Mouse (Mus musculus) limb, embryonic 15.5 days (tissue): ENCODE results near the gene Atoh8. TPM values are rescaled to one million over a fixed set of nuclear protein-coding genes. Genes with fewer than 3 reads are reported as not detected.
A peak's percentile ranks its signal among the peaks of the same experiment; 100 is the strongest.

Experiments used
- ATAC-seq: fragments of 200-750 bp; cut with Nextera tagmentation; 2 replicates; pipeline ENCODE4 v1.8.0; 2017; ENCODE audit warnings: low read depth, moderate TSS enrichment; ENCODE audit not compliant: insufficient number of reproducible peaks, low FRiP score, low TSS enrichment
- H3K27ac ChIP-seq: fragments of 300-500 bp; sonication (generic); 2 replicates; pipeline ENCODE4 v1.5.1; 2015; ENCODE audit warnings: moderate library complexity, mild to moderate bottlenecking, inconsistent platforms
- H3K27me3 ChIP-seq: fragments of 300-500 bp; sonication (generic); 2 replicates; pipeline ENCODE4 v1.6.1; 2015; ENCODE audit warnings: inconsistent platforms
- H3K36me3 ChIP-seq: fragments of 300-500 bp; sonication (generic); 2 replicates; pipeline ENCODE4 v1.6.1; 2015; ENCODE audit warnings: inconsistent platforms
- H3K4me1 ChIP-seq: fragments of 300-500 bp; sonication (generic); 2 replicates; pipeline ENCODE4 v1.6.1; 2015; ENCODE audit warnings: inconsistent platforms
- H3K4me2 ChIP-seq: fragments of 300-500 bp; sonication (generic); 2 replicates; pipeline ENCODE4 v1.6.1; 2015; ENCODE audit warnings: mild to moderate bottlenecking, inconsistent platforms
- H3K4me3 ChIP-seq: fragments of 300-500 bp; sonication (generic); 2 replicates; pipeline ENCODE4 v1.5.1; 2015; ENCODE audit warnings: mild to moderate bottlenecking, inconsistent platforms
- H3K9ac ChIP-seq: fragments of 300-500 bp; sonication (generic); 2 replicates; pipeline ENCODE4 v1.6.1; 2015; ENCODE audit warnings: inconsistent platforms
- H3K9me3 ChIP-seq: fragments of 300-500 bp; sonication (generic); 2 replicates; pipeline ENCODE4 v1.6.1; 2016; ENCODE audit warnings: inconsistent platforms
- WGBS: fragments of 180-500 bp; shearing (Covaris S2); methylation state at CpG from one replicate; pipeline ENCODE4 v1.1.7; 2015; 5-methylcytosine and 5-hydroxymethylcytosine counted together
- polyA plus RNA-seq: library from polyadenylated mRNA; unstranded; fragments of >200 nt; fragmentation: Nextera tagmentation; extraction: Ambion mirVana; gene quantifications from 2 replicates; pipeline ENCODE4 v1.2.1, GENCODE M21; 2015

Gene Atoh8
- polyA plus RNA-seq, 1 experiment from 2014 or later: 17.0 TPM

DNA sequence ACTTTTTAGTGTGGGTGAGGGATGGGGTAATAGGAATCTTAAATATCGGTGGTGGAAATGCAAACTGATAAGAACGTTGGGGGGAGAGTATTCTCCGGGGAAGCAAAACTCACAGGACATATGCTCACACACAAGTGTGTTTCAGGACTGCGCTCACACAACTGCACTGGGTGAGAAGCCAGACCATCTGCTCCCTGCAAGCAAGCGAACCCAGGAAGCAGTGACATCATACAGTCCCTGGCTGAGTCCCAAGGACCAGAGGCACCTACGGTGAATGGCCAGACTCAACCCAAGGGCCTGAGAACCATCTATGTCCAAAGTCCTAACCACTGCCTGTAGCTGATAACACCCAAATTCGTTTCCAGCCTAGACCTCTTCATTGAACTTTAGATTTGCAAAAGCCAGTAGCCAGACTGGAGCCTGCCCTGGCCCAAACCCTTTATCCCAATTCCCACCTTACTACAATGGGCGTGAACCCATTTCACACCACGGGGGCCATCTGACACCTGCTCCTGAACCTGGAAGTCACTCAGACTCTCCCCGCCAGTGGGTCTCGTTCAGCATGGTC lies 35.7 kb upstream of the Atoh8 start:
- no peaks in the 10 kb centered on the region for H3K9me3 ChIP-seq
- H3K36me3 ChIP-seq: no peaks in the 10 kb centered on the region
- H3K27ac ChIP-seq: no peak overlapping the region
- no peak overlapping the region for H3K4me2 ChIP-seq
- H3K4me3 ChIP-seq: no peak overlapping the region
- no peak overlapping the region for H3K9ac ChIP-seq
- peaks cover 6% of the 10 kb centered on the region; the same call in 1 of the 2 replicates for H3K27me3 ChIP-seq
- H3K4me1 ChIP-seq: no peaks in the 10 kb centered on the region
- ATAC-seq: no peak
- WGBS: 68% methylated on average over 11 of the region's 11 CpGs

DNA sequence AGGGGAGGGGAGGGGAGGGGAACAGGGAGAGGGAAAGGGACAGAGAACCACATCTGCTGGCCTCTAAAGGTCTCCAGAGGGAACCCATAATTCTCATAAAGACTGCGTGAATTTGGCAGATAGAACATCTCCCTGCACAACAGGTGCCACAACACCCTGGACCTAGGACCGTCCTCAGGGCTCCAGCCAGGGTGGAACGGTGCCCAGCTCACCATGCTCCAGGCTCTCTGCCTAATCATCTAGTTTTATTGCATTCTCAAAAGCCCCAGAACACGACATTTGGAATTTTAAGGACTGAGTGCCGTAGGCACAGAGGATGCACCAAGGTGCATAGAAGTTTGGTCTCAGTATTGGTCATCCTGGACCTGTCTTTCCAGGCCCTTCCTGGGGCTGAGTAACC lies 34.9 kb upstream of the Atoh8 start:
- Histone ChIP-seq H3K27ac (no peak overlapping the region), H3K27me3 (peaks cover 6% of the 10 kb centered on the region; the same call in 1 of the 2 replicates), H3K36me3 (no peaks in the 10 kb centered on the region), H3K9ac (no peak overlapping the region), H3K4me1 (no peaks in the 10 kb centered on the region), H3K9me3 (no peaks in the 10 kb centered on the region), H3K4me3 (no peak overlapping the region), H3K4me2 (no peak overlapping the region)
- no peak for ATAC-seq
- WGBS: 49% methylated on average over 5 of the region's 5 CpGs

DNA sequence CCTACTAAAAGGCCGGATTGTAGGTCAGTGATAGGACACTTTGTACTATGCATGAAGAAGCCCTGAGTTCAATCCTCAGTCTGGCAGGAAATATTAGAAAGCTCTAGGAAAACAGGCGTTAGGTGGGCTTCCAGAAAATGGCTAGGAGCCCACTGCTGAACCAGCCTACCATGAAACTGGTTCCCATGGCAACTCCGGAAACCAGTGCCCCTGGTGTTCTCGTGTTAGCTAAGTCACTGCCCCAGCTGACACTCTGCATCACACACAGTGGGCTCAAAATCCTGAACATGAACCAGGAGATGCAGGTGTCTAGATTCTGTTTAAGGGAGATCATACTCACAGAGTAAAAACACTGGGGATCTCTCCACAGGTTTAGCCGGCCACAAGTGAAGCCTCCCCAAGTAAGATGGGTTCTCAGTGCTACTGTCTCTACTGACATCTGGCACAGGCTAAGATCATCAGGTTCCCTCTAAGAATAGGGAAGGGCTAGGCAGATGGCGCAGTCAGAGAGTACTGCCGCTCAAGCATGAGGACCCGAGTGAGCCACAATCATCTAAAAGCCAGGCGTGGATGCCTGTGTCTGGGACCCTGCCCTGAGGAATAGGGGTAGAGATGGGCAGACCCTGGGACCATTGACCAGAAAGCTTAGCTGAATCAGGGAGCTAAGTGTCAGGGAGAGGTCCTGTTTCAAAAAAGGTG lies 32.9 kb upstream of the Atoh8 start:
- no peaks in the 10 kb centered on the region for H3K9me3 ChIP-seq
- H3K36me3 ChIP-seq: no peaks in the 10 kb centered on the region
- no peak for ATAC-seq
- H3K4me1 ChIP-seq: no peaks in the 10 kb centered on the region
- H3K27ac ChIP-seq: no peak overlapping the region
- H3K27me3 ChIP-seq: peaks cover 6% of the 10 kb centered on the region; the same call in 1 of the 2 replicates
- no peak overlapping the region for H3K4me3 ChIP-seq
- H3K9ac ChIP-seq: no peak overlapping the region
- no peak overlapping the region for H3K4me2 ChIP-seq
- whole genome bisulfite sequencing: 76% methylated on average over 9 of the region's 9 CpGs

DNA sequence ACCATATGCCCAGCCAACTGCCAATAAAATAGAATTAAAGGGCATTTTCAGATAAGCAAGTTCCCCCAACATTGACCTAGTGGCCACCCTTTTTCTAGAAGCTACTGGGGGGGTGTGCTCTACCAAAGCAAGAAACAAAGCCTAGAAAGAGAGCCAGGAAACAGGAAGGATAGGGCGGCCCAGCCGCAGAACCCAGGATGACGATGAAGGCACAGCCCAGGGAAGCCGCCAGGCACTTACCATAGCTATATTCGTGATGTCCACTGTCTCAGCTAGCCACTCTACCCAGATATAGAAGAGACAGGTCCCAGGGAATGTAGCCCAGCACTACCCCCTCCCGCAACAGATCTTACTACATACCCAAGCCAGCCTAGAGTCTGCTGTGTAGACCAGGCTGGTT lies 30.3 kb upstream of the Atoh8 start:
- Histone ChIP-seq H3K4me1 (peaks cover 4% of the 10 kb centered on the region), H3K27ac (no peak overlapping the region), H3K9ac (no peak overlapping the region), H3K9me3 (no peaks in the 10 kb centered on the region), H3K4me3 (no peak overlapping the region), H3K4me2 (no peak overlapping the region), H3K36me3 (no peaks in the 10 kb centered on the region), H3K27me3 (peaks cover 6% of the 10 kb centered on the region; the same call in 1 of the 2 replicates)
- ATAC-seq: no peak
- 87% methylated on average over 6 of the region's 6 CpGs for WGBS

DNA sequence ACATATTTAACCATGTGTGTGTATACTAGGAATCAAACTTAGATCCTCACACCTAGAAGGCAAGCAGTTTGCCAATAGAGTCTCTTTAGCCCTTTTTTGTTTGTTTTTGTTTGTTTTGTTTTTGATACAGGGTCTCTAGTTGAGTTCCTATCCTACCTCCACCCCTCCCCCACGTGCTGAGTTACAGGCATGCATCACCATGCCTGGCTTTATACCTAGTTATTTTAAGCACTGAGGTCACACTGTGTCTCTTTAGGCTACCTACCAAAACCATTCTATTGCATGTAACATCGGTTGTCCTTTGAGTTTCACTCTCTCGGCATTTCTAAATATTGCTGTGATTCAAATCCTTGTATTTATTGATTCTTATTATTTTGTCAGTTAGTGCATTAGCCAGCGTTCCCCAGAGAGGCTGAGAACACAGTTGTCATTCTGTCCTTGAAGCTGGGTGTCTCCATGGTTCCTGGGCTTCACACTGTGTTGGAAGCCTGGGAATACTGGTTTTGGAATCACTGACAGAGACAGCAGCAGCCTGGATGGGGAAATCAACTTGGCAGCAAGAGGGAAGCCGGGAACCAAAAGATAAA lies 28.4 kb upstream of the Atoh8 start:
- ATAC-seq: no peak
- H3K4me1 ChIP-seq: peaks cover 4% of the 10 kb centered on the region
- no peak overlapping the region for H3K27ac ChIP-seq
- peaks cover 6% of the 10 kb centered on the region; the same call in 1 of the 2 replicates for H3K27me3 ChIP-seq
- no peak overlapping the region for H3K4me2 ChIP-seq
- no peaks in the 10 kb centered on the region for H3K36me3 ChIP-seq
- no peak overlapping the region for H3K9ac ChIP-seq
- WGBS: 67% methylated on average over 5 of the region's 5 CpGs
- no peaks in the 10 kb centered on the region for H3K9me3 ChIP-seq
- H3K4me3 ChIP-seq: no peak overlapping the region

DNA sequence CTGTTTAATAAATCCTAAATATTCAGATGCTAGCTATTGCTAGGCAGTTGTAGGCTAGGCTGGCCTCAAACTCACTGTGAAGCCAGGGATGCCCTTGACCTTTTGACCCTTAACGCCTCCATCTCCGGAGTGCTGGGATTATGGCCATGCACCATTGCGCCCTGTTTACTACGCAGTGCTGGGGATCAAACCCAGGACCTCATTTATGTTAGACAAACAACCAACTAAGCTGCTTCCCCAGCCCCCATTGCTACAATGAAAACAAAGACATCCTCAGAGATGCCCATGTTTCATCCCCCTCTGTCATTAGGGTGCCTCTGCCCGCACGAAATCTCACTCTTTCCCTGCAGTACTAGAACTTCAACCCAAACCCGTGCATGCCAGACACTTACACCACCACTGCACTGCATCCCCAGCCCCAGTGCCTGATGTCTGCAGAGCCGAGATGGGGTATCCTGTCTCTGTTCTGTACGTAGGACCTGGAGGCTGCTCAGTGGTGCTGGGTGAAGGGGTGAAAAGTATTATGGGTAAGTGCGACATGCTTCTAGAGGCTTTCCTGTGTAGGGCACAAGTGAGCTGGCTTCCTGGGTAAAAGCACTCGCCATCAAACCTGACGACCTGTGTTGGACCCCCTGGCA lies 26.4 kb upstream of the Atoh8 start:
- no peak overlapping the region for H3K4me3 ChIP-seq
- peaks cover 6% of the 10 kb centered on the region; the same call in 1 of the 2 replicates for H3K27me3 ChIP-seq
- 0 out of 2 replicates have a peak overlapping the region, but pooled peaks have one; percentile 2 for H3K9ac ChIP-seq
- H3K36me3 ChIP-seq: no peaks in the 10 kb centered on the region
- H3K4me2 ChIP-seq: no peak overlapping the region
- H3K9me3 ChIP-seq: no peaks in the 10 kb centered on the region
- H3K27ac ChIP-seq: no peak overlapping the region
- WGBS: 73% methylated on average over 12 of the region's 12 CpGs
- no peak for ATAC-seq
- H3K4me1 ChIP-seq: peaks cover 4% of the 10 kb centered on the region

DNA sequence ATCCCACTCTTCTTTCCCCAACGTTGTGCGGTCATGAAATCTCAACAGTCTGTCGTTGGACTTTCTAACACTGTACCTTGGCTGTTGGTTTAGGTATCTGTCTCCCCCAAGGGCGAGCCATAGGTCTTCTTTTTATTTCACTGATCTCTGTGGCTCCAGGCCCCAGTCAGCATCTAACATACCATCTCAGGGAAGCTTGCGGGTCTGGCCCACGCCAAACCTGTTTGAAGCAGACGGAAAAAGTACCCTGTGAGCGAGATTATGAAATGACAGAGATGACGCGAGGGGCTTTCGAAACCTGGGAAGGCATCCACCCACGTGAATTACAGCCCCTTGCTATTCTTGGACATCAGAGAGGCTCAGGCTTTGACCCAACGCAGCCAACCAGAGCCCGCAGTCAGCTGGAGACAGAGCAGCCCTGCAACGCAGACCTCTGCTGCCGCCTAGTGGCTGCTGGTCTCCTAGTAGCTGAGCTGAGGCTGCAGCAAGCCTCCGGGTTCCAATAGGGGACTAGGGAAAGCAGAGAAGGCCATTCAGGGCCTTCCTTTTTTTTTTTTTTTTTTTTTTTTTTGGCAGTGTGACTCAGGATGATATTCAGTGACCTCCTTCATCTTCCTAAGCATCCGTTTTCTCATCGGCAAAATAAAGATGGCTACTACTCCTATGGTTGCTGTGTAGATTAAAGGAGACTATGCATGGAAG lies 25.8 kb upstream of the Atoh8 start:
- H3K36me3 ChIP-seq: no peaks in the 10 kb centered on the region
- WGBS: 29% methylated on average over 19 of the region's 19 CpGs
- H3K4me3 ChIP-seq: no peak overlapping the region
- H3K27me3 ChIP-seq: no peaks in the 10 kb centered on the region; the same call in 1 of the 2 replicates
- ATAC-seq: peak; percentile 83; the same call in 1 of the 2 replicates
- no peak overlapping the region for H3K27ac ChIP-seq
- H3K9ac ChIP-seq: no peak overlapping the region
- H3K9me3 ChIP-seq: no peaks in the 10 kb centered on the region
- peaks cover 4% of the 10 kb centered on the region for H3K4me1 ChIP-seq
- H3K4me2 ChIP-seq: no peak overlapping the region

DNA sequence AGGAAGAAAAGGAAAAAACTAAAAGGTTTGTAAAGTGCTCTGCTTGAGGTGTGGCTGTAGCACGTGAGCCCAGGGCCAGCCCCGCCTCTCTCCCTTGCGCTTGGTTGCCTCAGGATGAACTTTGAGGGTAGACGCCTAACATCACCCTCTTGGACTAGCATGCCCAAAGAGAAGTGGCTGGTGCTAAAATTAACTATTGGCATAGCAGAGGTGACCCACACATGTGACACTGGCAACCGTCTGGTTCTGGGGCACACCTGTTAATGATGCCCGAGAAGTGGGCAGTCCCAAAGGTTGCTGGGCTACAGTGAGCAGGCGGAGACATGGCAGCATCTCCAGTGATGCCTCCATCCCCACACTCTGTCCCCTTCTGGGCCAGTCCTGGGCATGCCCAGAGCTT lies 24.1 kb upstream of the Atoh8 start:
- ATAC-seq: no peak
- Histone ChIP-seq H3K9ac (no peak overlapping the region), H3K9me3 (no peaks in the 10 kb centered on the region), H3K27me3 (no peaks in the 10 kb centered on the region), H3K4me1 (peaks cover 7% of the 10 kb centered on the region), H3K27ac (no peak overlapping the region), H3K36me3 (no peaks in the 10 kb centered on the region), H3K4me3 (no peak overlapping the region), H3K4me2 (no peak overlapping the region)
- WGBS: 67% methylated on average over 7 of the region's 7 CpGs

DNA sequence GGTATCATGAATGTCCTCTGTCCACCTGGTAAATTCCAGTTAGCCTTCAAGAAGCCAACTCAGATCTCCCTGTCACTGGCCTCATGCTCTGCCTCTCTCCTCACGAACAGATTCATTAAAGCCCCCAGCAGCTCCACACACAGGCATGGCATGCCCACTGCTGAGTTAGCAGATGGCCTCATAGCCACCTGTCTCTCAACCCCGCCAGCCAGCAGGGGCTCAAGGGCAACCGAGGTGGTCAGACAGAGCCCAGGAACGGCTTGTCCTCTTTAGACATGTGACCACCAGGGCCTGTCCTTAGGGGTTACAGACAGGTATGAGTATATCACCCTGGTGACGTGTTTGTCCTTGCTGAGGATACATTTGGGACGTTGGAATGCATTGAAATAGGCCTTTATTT lies 19.9 kb upstream of the Atoh8 start:
- no peaks in the 10 kb centered on the region for H3K9me3 ChIP-seq
- H3K27me3 ChIP-seq: no peaks in the 10 kb centered on the region
- no peaks in the 10 kb centered on the region for H3K36me3 ChIP-seq
- no peak for ATAC-seq
- no peak overlapping the region for H3K4me2 ChIP-seq
- H3K9ac ChIP-seq: no peak overlapping the region
- 56% methylated on average over 6 of the region's 6 CpGs for WGBS
- no peak overlapping the region for H3K27ac ChIP-seq
- peaks cover 9% of the 10 kb centered on the region; the same call in 1 of the 2 replicates for H3K4me1 ChIP-seq
- no peak overlapping the region for H3K4me3 ChIP-seq

DNA sequence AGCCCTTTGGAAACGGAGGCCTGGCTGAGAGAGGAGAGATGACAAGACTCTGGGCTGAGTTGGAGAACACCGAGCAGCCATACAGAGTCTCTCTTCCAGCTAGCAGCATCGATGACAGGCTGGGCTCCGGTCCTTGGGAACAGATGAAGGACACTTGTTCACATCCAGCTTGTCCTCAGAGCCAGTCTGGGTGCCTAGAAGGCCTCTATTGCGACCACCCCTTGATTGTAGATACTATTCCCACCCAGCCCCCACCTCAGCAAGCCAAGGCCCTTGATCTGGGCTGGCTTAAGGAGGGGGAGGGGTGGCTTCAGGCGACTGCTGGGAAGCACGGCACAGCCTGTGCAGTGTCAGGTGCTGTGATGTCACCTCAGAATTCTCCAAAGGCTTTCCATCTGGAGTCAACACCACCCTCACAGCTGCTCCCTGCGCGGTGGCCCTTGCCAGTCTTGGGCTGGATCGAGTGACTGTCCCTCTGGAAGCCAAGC lies 19.3 kb upstream of the Atoh8 start:
- Histone ChIP-seq H3K27ac (no peak overlapping the region), H3K9ac (no peak overlapping the region), H3K27me3 (no peaks in the 10 kb centered on the region), H3K9me3 (no peaks in the 10 kb centered on the region), H3K4me2 (no peak overlapping the region), H3K36me3 (no peaks in the 10 kb centered on the region), H3K4me1 (peaks cover 9% of the 10 kb centered on the region; the same call in 1 of the 2 replicates), H3K4me3 (no peak overlapping the region)
- peak; percentile 44; the same call in 1 of the 2 replicates for ATAC-seq
- WGBS: 46% methylated on average over 10 of the region's 10 CpGs

DNA sequence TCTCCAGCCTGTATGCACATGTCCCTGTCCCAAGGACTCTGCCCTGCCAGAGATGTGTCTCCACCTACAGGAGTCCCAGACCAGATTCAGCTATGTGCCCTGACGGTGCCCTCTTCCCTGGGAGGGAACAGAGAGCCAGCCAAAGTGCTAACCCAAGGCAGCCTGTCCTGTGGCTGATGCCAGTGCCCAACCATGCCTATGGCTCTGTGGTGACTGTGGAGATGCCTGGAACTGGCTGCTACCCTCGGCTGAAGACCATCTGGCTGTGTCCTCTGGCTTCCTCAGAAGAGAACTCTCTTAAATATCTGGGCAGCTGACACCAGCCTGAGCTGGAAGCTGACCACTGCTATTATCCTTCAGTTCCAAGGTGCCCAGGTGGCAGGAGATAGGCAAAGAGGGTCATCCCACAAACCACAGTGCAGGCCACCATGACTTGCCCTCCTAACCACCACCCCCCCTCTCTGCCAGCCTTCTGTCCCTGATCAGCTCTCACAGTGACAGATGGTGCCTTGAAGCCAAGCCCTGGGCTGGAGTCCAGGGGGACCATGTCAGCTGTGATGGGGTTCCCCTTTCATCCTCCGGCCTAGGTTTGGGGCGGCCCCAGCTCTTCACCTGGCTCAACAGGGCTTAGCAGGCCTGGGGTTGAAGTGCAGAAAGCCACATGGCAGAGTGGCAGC lies 18.7 kb upstream of the Atoh8 start:
- Histone ChIP-seq H3K4me3 (no peak overlapping the region), H3K27ac (no peak overlapping the region), H3K4me1 (peaks cover 9% of the 10 kb centered on the region; the same call in 1 of the 2 replicates), H3K27me3 (no peaks in the 10 kb centered on the region), H3K9me3 (no peaks in the 10 kb centered on the region), H3K36me3 (no peaks in the 10 kb centered on the region), H3K9ac (no peak overlapping the region), H3K4me2 (no peak overlapping the region)
- ATAC-seq: no peak
- WGBS: 74% methylated on average over 4 of the region's 4 CpGs
